Mouse (Mus musculus) liver, embryonic 14.5 days (tissue): ENCODE data around the gene Nras. TPM values are rescaled to one million over a fixed set of nuclear protein-coding genes. Genes with fewer than 3 reads are reported as not detected.

ENCODE experiments used
- ATAC-seq: fragments of 200-750 bp; cut with Nextera tagmentation; 2 replicates; pipeline ENCODE4 v1.8.0; 2017; ENCODE audit warnings: moderate number of reproducible peaks, mild to moderate bottlenecking, moderate library complexity; ENCODE audit not compliant: insufficient read depth
- DNase-seq, 3 experiments: peaks; one replicate each; pipeline ENCODE4 v3.0.0-alpha.2; 2012 to 2013; ENCODE audit warnings: low read depth in 3 of 3, low spot score in 3 of 3
- H3K27ac ChIP-seq: fragments of 300-500 bp; sonication (generic); 2 replicates; pipeline ENCODE4 v1.5.1; 2014; ENCODE audit warnings: moderate library complexity, mild to moderate bottlenecking, control low read depth, inconsistent platforms
- H3K27me3 ChIP-seq: fragments of 300-500 bp; sonication (generic); 2 replicates; pipeline ENCODE4 v1.6.1; 2014; ENCODE audit warnings: mild to moderate bottlenecking, low read length, moderate library complexity; ENCODE audit not compliant: control insufficient read depth, insufficient read depth
- H3K36me3 ChIP-seq: fragments of 300-500 bp; sonication (generic); replicated peaks from 2 replicates; pipeline ENCODE4 v1.6.1; 2014; ENCODE audit warnings: low read depth; ENCODE audit not compliant: control insufficient read depth, insufficient read depth
- H3K4me1 ChIP-seq, 2 experiments: fragments of 200-500 bp in 1 of 2; fragments of 300-500 bp in 1 of 2; sonication (generic) in 1 of 2; replicated peaks; 2 replicates each; pipeline ENCODE4 v1.6.1; 2012 to 2014; ENCODE audit warnings: antibody characterized with exemption in 1 of 2, inconsistent platforms in 1 of 2, low read length in 1 of 2; ENCODE audit not compliant: control insufficient read depth in 2 of 2, insufficient read depth in 2 of 2
- H3K4me2 ChIP-seq: fragments of 300-500 bp; sonication (generic); 2 replicates; pipeline ENCODE4 v1.6.1; 2014; ENCODE audit warnings: low read depth, mild to moderate bottlenecking, control low read depth, moderate library complexity
- H3K4me3 ChIP-seq, 2 experiments: fragments of 200-500 bp in 1 of 2; fragments of 300-500 bp in 1 of 2; sonication (generic) in 1 of 2; 2 replicates each; pipeline ENCODE4 v1.5.1; 2012 to 2014; ENCODE audit warnings: low read depth in 2 of 2, low read length in 2 of 2, mild to moderate bottlenecking in 2 of 2, control low read depth in 1 of 2, inconsistent platforms in 1 of 2, moderate library complexity in 1 of 2; ENCODE audit not compliant: insufficient read depth in 1 of 2
- H3K9ac ChIP-seq: fragments of 300-500 bp; sonication (generic); replicated peaks from 2 replicates; pipeline ENCODE4 v1.6.1; 2014; ENCODE audit warnings: mild to moderate bottlenecking, control low read depth, moderate library complexity
- H3K9me3 ChIP-seq: fragments of 300-500 bp; sonication (generic); 2 replicates; pipeline ENCODE4 v1.6.1; 2016; ENCODE audit warnings: low read length, mixed read lengths; ENCODE audit not compliant: control insufficient read depth
- CTCF ChIP-seq: IDR thresholded peaks from 2 replicates; pipeline ENCODE4 v1.5.1; 2016; ENCODE audit warnings: antibody characterized with exemption, low read depth, control low read depth
- EP300 ChIP-seq: IDR thresholded peaks from 2 replicates; pipeline ENCODE4 v1.6.1; 2016; ENCODE audit warnings: antibody characterized with exemption, low read depth
- WGBS: fragments of 180-500 bp; shearing (Covaris S2); extraction: QIAGEN DNeasy Blood & Tissue Kit; methylation state at CpG from one replicate; pipeline ENCODE4 v1.1.7; 2014; ENCODE audit not compliant: insufficient replicate concordance; 5-methylcytosine and 5-hydroxymethylcytosine counted together
- polyA plus RNA-seq, 2 experiments: library from polyadenylated mRNA; depleted of rRNA in 1 of 2; stranded (reverse) in 1 of 2; unstranded in 1 of 2; fragments of >200 nt; fragmentation: Nextera tagmentation in 1 of 2; extraction: Ambion mirVana in 1 of 2; gene quantifications; 2 replicates each; pipeline versions ENCODE4 v1.2.1 to v1.2.3; 2012 to 2014

Nras gene
- polyA plus RNA-seq, 2 experiments, result 21.4 to 43.2 TPM

DNA sequence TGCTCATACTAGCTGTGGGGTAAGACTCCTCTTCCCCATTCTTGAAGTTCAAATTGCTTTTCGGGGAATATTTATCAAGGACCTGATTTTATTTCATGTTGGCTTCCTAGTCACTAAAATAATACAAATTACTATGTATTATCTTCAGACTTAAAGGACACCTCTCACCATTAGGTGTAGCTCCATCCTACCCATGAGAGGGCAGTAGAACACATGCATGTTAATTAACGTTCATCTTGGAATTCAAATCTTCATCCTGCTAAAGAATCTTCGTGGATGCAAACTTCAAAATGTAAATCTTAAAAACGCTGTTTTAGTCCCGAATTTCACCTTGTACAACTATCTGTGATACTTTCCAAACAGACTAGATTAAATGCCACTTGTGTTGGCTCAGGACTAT is 43.1 kb downstream of the Nras start:
- ATAC-seq, result no peak
- WGBS, result 43% methylated on average over 5 of the region's 5 CpGs
- no peak for TF ChIP-seq EP300
- no peak; the same call in 1 of the 2 replicates for TF ChIP-seq CTCF
- peaks cover 7 to 9% of the 10 kb centered on the region in 2 experiments for H3K4me1 ChIP-seq
- DNase-seq, result no peak
- no peaks in the 10 kb centered on the region for H3K36me3 ChIP-seq
- H3K9ac ChIP-seq, result no peak overlapping the region
- no peak overlapping the region for H3K27ac ChIP-seq
- H3K9me3 ChIP-seq, result no peaks in the 10 kb centered on the region
- no peaks in the 10 kb centered on the region; the same call in none of the 2 replicates for H3K27me3 ChIP-seq
- no peak overlapping the region for H3K4me3 ChIP-seq
- H3K4me2 ChIP-seq, result peak overlapping the region; percentile 99

DNA sequence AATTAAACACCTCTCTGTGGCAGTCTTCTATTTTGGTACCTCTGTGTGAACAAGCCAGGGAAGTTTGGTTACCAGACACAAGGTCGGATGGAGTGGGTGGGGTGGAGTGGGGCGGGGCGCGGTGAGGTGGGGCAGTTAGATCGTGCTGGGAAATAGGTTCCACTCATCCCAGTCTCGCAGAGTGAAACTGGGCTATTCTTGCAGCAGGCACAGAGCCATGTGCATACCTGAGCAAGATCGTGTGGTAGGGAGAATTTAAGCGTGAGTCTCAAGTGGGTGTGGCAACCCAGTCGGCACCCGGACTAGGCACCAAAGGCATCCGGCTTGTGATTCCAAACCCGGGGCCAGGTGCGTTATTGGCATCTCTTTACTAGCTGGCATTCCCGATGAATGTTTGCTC is 43.8 kb downstream of the Nras start:
- Histone ChIP-seq H3K4me2 (peak overlapping the region; percentile 99), H3K9ac (peak overlapping the region; percentile 77), H3K27me3 (no peaks in the 10 kb centered on the region; the same call in none of the 2 replicates), H3K4me1 (peaks cover 9 to 10% of the 10 kb centered on the region in 2 experiments), H3K27ac (peak overlapping the region; percentile 48), H3K9me3 (no peaks in the 10 kb centered on the region), H3K36me3 (no peaks in the 10 kb centered on the region), H3K4me3 (peak overlapping the region; percentile 65 to 74)
- WGBS, result under 1% methylated on average over 14 of the region's 14 CpGs
- DNase-seq (no peak), ATAC-seq (peak; percentile 60)
- no peak for TF ChIP-seq EP300
- no peak for TF ChIP-seq CTCF

DNA sequence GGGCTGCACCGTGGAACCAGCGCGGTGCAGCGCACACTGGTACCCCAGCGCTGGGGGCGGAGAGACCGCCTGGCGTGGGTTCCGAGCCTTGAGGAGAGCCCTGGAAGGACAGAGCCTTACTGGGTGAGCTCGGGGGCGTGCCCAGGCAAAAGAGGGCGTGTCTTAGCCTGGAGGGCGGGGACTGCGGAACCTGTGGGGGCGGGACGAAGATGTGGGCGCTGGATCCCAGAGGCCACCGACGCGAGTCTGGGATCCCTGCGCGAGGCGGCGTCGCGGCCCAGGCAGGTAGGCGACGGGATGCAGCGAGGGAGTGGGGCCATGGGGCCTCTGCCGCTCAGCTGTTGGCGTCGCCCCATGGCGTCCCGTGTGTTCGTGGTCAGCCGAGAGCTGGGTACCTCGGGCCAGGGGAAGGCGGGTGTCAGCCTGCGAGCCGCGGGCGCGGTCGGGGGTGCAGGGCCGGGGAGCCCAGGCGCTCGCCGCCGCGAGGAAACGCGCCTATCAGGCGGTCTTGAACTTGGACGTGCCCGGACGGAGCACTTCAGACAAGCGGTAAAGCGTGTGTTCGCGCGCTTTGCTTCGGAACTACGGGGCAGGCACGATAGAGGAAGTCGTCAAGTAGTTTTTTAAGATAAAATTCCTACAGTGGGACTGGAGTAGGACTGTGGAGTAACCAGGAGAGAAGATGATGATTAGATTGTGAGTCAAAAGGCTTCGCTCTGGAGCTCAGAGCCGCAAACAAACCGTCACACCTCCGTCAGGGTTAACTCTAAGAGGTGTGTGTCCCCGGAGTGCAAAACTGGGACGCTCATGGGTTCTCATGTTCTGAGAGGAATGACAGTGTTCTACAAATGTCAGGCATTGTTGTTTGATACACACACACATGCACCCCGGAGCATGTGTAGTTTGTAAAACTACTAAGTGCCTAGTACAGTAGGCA is 44.6 kb downstream of the Nras start, which contains the start of gene Dennd2c:
Gene Dennd2c (plus strand): TSS at position 151 of the 937 bp plus-strand sequence.
- peak within 1 kb of the TSS; percentile 99 for H3K4me2 ChIP-seq
- H3K9me3 ChIP-seq, result no peaks in the 10 kb centered on the region
- no peaks in the 10 kb centered on the region for H3K36me3 ChIP-seq
- ATAC-seq, result peak; percentile 96
- TF ChIP-seq EP300, result no peak
- TF ChIP-seq CTCF, result peak; percentile 30; the same call in 1 of the 2 replicates
- DNase-seq, result peak; percentile 82 to 88 (median 84)
- no peaks in the 10 kb centered on the region; the same call in 1 of the 2 replicates for H3K27me3 ChIP-seq
- peaks cover 15 to 16% of the 10 kb centered on the region in 2 experiments for H3K4me1 ChIP-seq
- 1% methylated on average over 72 of the region's 72 CpGs for WGBS
- H3K4me3 ChIP-seq, result peak within 1 kb of the TSS; percentile 65 to 74
- H3K27ac ChIP-seq, result peak within 1 kb of the TSS; percentile 71
- peak within 1 kb of the TSS; percentile 77 for H3K9ac ChIP-seq

DNA sequence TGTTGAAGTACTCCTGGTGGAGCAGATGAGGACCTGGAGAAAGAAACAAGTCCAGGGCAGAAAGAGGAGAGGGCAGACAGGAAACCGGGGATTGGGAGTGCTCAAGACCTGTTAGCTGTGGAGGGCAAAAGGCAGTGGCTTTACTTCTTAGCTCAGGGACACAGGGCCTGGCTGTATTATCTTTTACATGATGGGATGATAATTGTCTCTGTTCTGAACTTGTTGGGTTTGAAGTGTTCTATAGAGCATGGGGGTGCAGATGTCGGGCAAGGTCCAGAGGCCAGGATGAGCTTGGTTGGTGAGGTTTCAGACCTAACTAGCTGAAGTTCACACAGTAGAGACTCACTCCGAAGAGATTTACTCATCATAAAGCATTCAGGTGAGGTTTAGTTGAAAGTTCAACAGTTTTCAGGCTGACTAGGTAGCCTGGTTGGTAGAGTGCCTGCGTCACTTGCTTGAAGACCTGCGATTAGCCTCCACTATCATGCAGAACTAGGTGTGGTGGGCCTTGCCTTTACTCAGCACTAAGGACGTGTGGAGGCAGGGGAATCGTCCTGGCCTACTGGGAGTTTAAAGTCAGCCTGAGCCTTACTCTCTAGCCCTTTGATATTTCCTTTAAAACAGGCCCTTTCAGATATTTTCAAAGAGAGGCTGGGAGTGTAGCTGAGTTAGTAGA is 49.6 kb downstream of the Nras start:
- Histone ChIP-seq H3K36me3 (no peaks in the 10 kb centered on the region), H3K4me3 (peak overlapping the region; percentile 8 to 21; a peak in 2 of 4 replicates), H3K27me3 (no peaks in the 10 kb centered on the region), H3K9me3 (no peaks in the 10 kb centered on the region), H3K4me2 (peak overlapping the region; percentile 57), H3K27ac (peak overlapping the region; percentile 76), H3K4me1 (peaks cover 15 to 25% of the 10 kb centered on the region in 2 experiments), H3K9ac (peak overlapping the region; percentile 40; the same call in 1 of the 2 replicates)
- no peak for TF ChIP-seq EP300
- no peak for TF ChIP-seq CTCF
- no peak for DNase-seq
- peak; percentile 78 for ATAC-seq
- WGBS, result 68% methylated on average over 7 of the region's 7 CpGs
